Mouse (Mus musculus) midbrain, embryonic 16.5 days (tissue): ENCODE measurements around the gene Tead2. TPM values are rescaled to one million over a fixed set of nuclear protein-coding genes. Genes with fewer than 3 reads are reported as not detected.
A peak's percentile ranks its signal among the peaks of the same experiment; 100 is the strongest.

Experiments used
- ATAC-seq: fragments of 200-750 bp; cut with Nextera tagmentation; 2 replicates; pipeline ENCODE4 v1.8.0; 2017; ENCODE audit warnings: moderate TSS enrichment
- H3K27ac ChIP-seq: fragments of 300-500 bp; sonication (generic); 2 replicates; pipeline ENCODE4 v1.5.1; 2014; ENCODE audit warnings: mild to moderate bottlenecking, low read length, mixed read lengths
- H3K27me3 ChIP-seq: fragments of 300-500 bp; sonication (generic); 2 replicates; pipeline ENCODE4 v1.6.1; 2014; ENCODE audit warnings: low read depth, low read length, mixed read lengths; ENCODE audit not compliant: control insufficient read depth, insufficient read depth
- H3K36me3 ChIP-seq: fragments of 300-500 bp; sonication (generic); 2 replicates; pipeline ENCODE4 v1.6.1; 2014; ENCODE audit warnings: mild to moderate bottlenecking, low read length, moderate library complexity, mixed read lengths; ENCODE audit not compliant: control insufficient read depth, insufficient read depth
- H3K4me1 ChIP-seq: fragments of 300-500 bp; sonication (generic); 2 replicates; pipeline ENCODE4 v1.6.1; 2014; ENCODE audit warnings: mild to moderate bottlenecking, low read length, mixed read lengths; ENCODE audit not compliant: control insufficient read depth, insufficient read depth
- H3K4me2 ChIP-seq: fragments of 300-500 bp; sonication (generic); 2 replicates; pipeline ENCODE4 v1.6.1; 2014; ENCODE audit warnings: mild to moderate bottlenecking, low read length, mixed read lengths
- H3K4me3 ChIP-seq: fragments of 300-500 bp; sonication (generic); 2 replicates; pipeline ENCODE4 v1.5.1; 2014; ENCODE audit warnings: low read depth, mild to moderate bottlenecking, low read length, moderate library complexity, mixed read lengths
- H3K9ac ChIP-seq: fragments of 300-500 bp; sonication (generic); 2 replicates; pipeline ENCODE4 v1.6.1; 2014; ENCODE audit warnings: low read depth, low read length, mixed read lengths
- H3K9me3 ChIP-seq: fragments of 300-500 bp; sonication (generic); replicated peaks from 2 replicates; pipeline ENCODE4 v1.6.1; 2014; ENCODE audit warnings: mild to moderate bottlenecking, low read length, mixed read lengths; ENCODE audit not compliant: control insufficient read depth, poor library complexity, severe bottlenecking
- WGBS: fragments of 180-500 bp; shearing (Covaris S2); extraction: QIAGEN DNeasy Blood & Tissue Kit; methylation state at CpG from one replicate; pipeline ENCODE4 v1.1.7; 2014; 5-methylcytosine and 5-hydroxymethylcytosine counted together
- polyA plus RNA-seq: library from polyadenylated mRNA; unstranded; fragments of >200 nt; fragmentation: Nextera tagmentation; extraction: Ambion mirVana; gene quantifications from 2 replicates; pipeline ENCODE4 v1.2.1, GENCODE M21; 2015

The Tead2 gene
- polyA plus RNA-seq, 1 experiment from 2014 or later: 30.5 TPM

DNA sequence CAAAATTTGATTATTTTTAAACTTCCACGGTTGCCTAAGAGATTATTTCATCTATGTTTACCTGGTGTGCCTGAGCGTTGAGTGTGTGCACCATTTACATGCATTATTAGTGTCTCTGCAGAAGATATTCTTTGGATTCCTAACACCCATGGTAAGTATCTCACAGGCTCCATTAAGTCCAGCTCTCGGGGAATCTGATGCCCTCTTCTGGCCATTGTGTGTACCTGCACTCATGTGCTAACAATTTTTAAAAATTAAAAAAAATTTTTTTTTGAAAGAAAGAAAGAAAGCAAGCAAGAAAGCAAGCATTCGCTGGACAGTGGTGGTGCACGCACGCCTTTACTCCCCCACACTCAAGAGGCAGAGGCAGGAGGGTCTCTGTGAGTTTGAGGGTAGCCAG is 7.3 kb upstream of the Tead2 start:
- H3K4me1 ChIP-seq: no peaks in the 10 kb centered on the region
- no peaks in the 10 kb centered on the region for H3K36me3 ChIP-seq
- 82% methylated on average over 6 of the region's 6 CpGs for WGBS
- H3K4me2 ChIP-seq: no peak overlapping the region
- H3K27me3 ChIP-seq: peaks cover 21% of the 10 kb centered on the region
- no peak overlapping the region for H3K4me3 ChIP-seq
- no peak overlapping the region for H3K27ac ChIP-seq
- ATAC-seq: no peak
- H3K9me3 ChIP-seq: no peaks in the 10 kb centered on the region
- no peak overlapping the region for H3K9ac ChIP-seq

DNA sequence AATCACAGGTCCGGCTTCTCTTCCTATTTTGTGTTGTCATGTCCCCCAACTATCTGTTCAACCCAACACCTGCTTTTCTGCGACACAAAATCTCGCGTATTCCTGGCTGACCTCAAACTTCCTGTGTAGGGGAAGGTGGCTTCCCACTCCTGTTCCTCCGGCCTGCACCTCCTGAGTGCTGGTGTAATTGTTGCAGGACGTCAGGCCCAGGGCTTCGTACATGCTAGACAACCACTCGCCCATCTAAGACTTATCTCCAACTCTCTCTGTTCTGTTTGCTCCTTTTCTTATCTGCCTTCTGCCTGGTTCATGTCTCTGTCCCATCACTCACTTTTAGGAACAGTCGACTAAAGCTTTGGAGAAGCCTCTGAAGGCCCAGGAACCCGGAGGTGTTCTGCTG is 4.5 kb upstream of the Tead2 start:
- ATAC-seq: no peak
- Histone ChIP-seq H3K27me3 (peaks cover 21% of the 10 kb centered on the region), H3K9ac (no peak overlapping the region), H3K36me3 (no peaks in the 10 kb centered on the region), H3K4me2 (no peak overlapping the region; the same call in 1 of the 2 replicates), H3K4me1 (peaks cover 6% of the 10 kb centered on the region), H3K9me3 (no peaks in the 10 kb centered on the region), H3K4me3 (no peak overlapping the region), H3K27ac (no peak overlapping the region)
- WGBS: 83% methylated on average over 10 of the region's 10 CpGs

DNA sequence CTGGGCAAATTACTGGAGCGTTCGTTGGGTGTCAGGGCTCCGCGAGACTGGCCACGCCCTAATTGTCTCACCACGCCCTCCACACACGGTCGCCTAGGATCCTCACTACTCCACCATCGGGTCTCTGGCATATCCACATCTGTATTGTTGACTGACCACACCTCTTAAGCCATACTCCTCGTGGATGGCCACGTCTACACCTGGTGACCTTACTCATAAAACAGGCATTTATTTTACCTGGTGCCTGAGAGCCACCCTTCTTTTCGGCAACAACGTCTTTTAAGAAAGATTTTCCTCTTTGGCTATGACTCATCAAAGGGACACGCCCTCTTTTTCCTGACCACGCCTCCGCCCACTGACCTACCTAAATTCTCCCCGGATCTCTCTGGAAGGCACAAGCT is 3.7 kb upstream of the Tead2 start, which contains the start of gene Dkkl1:
TSS of gene Dkkl1 (minus strand) at position 297 of the 401 bp plus-strand sequence.
- ATAC-seq: no peak
- Histone ChIP-seq H3K36me3 (no peaks in the 10 kb centered on the region), H3K27me3 (peaks cover 21% of the 10 kb centered on the region), H3K9ac (no peak within 1 kb of the TSS), H3K4me1 (peaks cover 14% of the 10 kb centered on the region), H3K4me2 (peak within 1 kb of the TSS; percentile 32), H3K9me3 (no peaks in the 10 kb centered on the region), H3K27ac (no peak within 1 kb of the TSS), H3K4me3 (peak within 1 kb of the TSS; percentile 20)
- 6% methylated on average over 17 of the region's 17 CpGs for WGBS

DNA sequence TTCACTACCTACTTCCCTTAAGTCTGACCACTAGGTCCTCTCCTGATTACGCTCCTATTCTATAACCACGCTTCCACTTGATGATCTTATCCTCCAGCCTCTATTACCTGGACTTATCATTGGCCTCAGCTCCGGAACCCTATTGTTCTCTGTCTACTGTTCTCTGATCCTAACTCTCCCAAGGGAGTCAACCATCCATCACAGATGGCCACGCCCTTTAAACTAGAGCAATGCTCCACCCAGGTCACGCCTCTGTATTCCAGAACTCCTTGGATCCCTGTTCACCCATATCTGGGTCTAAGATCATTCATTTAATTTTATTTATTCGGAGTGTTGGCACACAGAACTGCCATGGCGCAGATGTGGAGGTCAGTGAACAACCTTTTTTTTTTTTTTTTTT is 3.2 kb upstream of the Tead2 start:
- WGBS: 76% methylated on average over 7 of the region's 7 CpGs
- H3K27me3 ChIP-seq: peaks cover 21% of the 10 kb centered on the region
- H3K9me3 ChIP-seq: no peaks in the 10 kb centered on the region
- H3K36me3 ChIP-seq: no peaks in the 10 kb centered on the region
- H3K4me1 ChIP-seq: peaks cover 14% of the 10 kb centered on the region
- ATAC-seq: no peak
- H3K27ac ChIP-seq: no peak overlapping the region
- no peak overlapping the region for H3K9ac ChIP-seq
- no peak overlapping the region for H3K4me3 ChIP-seq
- no peak overlapping the region for H3K4me2 ChIP-seq

DNA sequence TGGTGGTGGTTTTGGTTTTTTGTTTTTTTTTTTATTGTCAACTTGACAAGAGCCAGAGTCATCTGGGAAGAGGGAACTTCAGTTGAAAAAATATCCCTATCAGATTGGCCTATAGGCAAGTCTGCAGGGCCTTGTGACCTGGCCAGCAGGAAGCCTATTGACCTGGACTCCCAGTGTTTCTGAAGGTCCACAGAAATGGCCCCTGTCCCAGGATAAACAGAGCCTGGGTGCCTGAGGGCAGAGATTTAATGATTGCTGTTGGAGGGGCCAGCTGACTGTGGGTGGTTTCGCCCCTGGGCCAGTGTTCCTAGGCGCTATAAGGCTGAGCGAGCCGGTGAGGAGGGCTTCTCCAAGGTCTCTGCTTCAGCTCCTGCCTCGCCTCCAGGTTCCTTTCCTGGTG is 1.8 kb upstream of the Tead2 start:
- H3K27me3 ChIP-seq: peaks cover 21% of the 10 kb centered on the region
- 66% methylated on average over 5 of the region's 5 CpGs for WGBS

DNA sequence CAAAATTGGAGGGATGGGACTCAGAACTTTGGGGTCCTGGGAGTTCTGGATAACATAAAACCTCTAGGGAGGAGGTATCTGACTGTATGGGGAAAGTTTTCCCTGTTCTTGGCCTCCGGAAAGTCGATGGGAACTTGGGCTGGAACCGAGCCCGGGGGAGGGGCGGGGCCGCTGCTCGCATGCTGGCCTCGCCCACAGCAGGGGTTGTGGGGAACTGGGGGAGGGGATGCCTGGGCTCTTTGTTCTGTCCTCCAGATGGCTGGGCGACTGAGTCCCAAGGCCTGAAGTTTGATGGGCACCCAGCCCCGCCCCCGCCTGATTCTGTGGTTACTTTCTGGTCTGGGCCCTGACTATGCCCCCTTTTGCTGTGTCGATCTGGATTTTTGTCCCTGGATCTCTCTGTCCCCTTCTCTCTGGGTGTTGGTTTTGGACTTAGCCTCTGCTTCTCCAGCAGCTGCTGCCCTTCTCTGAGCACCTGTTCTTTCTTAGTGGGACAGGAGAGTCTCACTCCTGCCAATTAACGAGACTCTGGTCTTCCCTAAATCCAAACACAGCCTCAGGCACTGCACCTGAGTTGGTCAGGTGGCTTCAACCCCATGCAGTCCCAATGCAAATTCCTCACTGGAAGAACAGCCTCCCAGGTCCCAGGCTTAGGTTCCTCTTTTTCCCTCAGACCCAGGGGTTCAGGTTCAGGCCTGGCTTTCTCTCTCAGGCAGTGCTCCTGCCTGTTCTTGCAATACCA is 1.1 kb downstream of the Tead2 start:
- peak overlapping the region; percentile 46 for H3K4me3 ChIP-seq
- H3K27ac ChIP-seq: peak overlapping the region; percentile 75
- H3K9ac ChIP-seq: peak overlapping the region; percentile 70
- H3K4me1 ChIP-seq: peaks cover 14% of the 10 kb centered on the region
- peak; percentile 77 for ATAC-seq
- peak overlapping the region; percentile 71 for H3K4me2 ChIP-seq
- peaks cover 8% of the 10 kb centered on the region for H3K27me3 ChIP-seq
- WGBS: under 1% methylated on average over 13 of the region's 13 CpGs
- H3K36me3 ChIP-seq: no peaks in the 10 kb centered on the region
- H3K9me3 ChIP-seq: no peaks in the 10 kb centered on the region

More for the DNA sequence above, 1.8 kb upstream of the Tead2 start:
- Histone ChIP-seq H3K9me3 (no peaks in the 10 kb centered on the region), H3K27ac (no peak overlapping the region), H3K4me3 (no peak overlapping the region), H3K36me3 (no peaks in the 10 kb centered on the region), H3K4me2 (no peak overlapping the region), H3K4me1 (peaks cover 14% of the 10 kb centered on the region), H3K9ac (no peak overlapping the region)
- ATAC-seq: no peak

DNA sequence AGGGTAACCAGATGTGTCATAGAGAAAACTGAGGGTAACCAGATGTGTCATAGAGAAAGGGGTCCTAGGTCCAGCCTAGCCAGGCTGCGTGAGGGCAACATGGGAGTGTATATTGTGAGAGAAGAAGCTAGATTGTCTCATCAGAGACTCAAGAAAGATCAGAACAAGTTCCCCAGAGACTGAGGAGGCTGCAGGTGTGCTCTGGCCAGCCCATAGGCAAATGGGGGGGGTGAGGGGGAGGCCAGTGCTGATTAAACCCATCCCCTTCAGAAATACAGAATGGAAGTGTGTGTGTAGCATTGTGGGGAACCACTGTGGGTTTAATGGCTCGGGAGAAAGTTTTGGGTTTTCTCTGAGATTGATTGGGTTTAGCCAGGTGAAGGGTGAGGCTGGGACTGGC is 6.1 kb downstream of the Tead2 start:
- Histone ChIP-seq H3K9ac (no peak overlapping the region), H3K4me1 (peaks cover 2% of the 10 kb centered on the region; the same call in 1 of the 2 replicates), H3K27me3 (no peaks in the 10 kb centered on the region), H3K4me3 (no peak overlapping the region), H3K4me2 (no peak overlapping the region), H3K9me3 (no peaks in the 10 kb centered on the region), H3K27ac (no peak overlapping the region), H3K36me3 (no peaks in the 10 kb centered on the region)
- ATAC-seq: no peak
- 94% methylated on average over 2 of the region's 2 CpGs for WGBS

DNA sequence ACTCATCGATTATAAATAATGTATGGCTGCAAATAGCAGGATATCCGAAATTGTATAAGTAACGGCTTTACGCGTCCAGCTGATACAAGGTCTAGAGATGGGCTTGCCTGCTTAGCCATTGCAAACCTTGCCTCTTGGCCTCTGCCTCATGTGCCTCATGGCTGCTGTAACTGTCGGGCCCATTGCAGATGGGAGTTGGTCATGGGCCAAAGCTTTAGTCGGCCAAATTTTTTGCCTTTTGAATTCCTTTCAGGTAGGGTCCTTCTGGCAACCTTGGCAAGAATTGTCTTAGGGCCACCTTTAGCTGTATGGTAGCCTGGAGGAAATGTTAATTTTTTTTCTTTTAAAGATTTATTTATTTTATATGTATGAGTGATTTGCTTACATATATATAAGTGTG is 9.3 kb downstream of the Tead2 start:
- H3K4me1 ChIP-seq: no peaks in the 10 kb centered on the region
- H3K36me3 ChIP-seq: no peaks in the 10 kb centered on the region
- H3K9me3 ChIP-seq: no peaks in the 10 kb centered on the region
- no peak overlapping the region for H3K9ac ChIP-seq
- H3K4me2 ChIP-seq: no peak overlapping the region
- no peak overlapping the region for H3K4me3 ChIP-seq
- H3K27me3 ChIP-seq: no peaks in the 10 kb centered on the region
- H3K27ac ChIP-seq: no peak overlapping the region
- no peak for ATAC-seq
- 92% methylated on average over 7 of the region's 7 CpGs for WGBS

DNA sequence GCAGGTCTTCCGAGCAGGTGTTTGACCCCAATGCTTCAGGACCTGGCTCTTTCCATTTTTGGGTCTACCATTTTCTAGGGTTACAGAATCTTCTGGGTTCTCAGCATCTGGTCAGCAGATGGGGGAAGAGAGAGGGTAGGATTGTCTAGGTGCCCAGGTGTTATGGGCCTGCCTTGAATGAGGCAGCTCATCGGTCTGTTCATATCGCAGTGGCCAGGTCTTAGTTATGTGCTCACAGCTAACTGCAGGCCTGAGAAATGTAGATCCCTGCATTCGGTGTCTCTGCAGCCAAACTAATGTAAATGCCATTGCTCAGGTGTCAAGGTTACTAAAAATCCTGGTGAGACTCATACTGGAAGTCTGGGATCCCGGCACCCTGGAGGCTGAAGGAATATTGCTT is 10.9 kb downstream of the Tead2 start:
- H3K9ac ChIP-seq: no peak overlapping the region
- ATAC-seq: no peak
- 98% methylated on average over 5 of the region's 5 CpGs for WGBS
- H3K4me3 ChIP-seq: no peak overlapping the region
- no peaks in the 10 kb centered on the region for H3K27me3 ChIP-seq
- H3K4me1 ChIP-seq: no peaks in the 10 kb centered on the region
- H3K9me3 ChIP-seq: no peaks in the 10 kb centered on the region
- H3K27ac ChIP-seq: no peak overlapping the region
- H3K4me2 ChIP-seq: no peak overlapping the region
- H3K36me3 ChIP-seq: no peaks in the 10 kb centered on the region
